Mouse (Mus musculus) cerebellum, adult 8-10 months (tissue): Measurements from ENCODE around the gene Aifm3.

Experiments used
- DNase-seq: peaks from one replicate; pipeline ENCODE4 v3.0.0; 2022

Aifm3 gene

DNA sequence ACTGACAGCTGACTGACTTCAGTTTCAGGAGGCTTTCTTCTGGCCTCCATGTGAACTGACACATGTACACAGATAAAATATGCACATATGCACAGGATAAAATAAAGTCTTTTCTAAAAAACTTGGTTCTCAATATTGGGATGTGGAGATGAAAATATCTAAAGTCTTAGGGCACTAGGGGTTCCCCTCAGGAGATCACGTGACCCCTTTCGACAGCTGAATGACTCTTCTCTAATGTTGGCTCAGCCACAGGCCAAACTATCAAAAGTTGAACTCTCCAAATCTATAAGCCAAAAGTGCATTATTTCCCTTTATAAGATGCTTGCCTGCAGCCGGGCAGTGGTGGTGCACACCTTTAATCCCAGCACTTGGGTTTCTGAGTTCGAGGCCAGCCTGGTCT is 66.8 kb downstream of the Aifm3 start:
- no peak for DNase-seq

- no peak for DNase-seq
Measured at GRCm38 (mm10) chr16:17556907-17557306, 67.5 kb downstream of the Aifm3 start.
